18 mouse cellular contexts compared by ENCODE assay signal in the genomic region with DNA sequence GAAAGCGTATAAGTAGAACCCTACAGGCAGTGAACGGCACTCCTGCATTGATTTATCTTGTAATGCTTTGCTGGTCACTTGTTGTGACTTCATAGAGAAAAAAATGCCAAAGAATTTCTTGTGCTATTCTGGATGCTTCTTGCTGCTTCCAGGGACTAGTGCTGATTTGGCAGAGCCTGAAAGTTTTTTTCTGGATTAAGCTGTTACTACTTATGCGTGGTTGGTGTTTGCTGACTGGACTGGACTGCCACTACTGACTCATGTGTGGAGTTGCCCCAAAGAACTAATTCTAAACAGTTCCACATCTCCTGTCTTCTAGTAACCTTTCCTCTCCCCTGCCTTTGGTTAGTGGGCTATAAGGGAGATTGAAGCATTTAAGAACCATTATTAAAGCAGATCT. TPM values are rescaled to one million over a fixed set of nuclear protein-coding genes. Genes with fewer than 3 reads are reported as not detected.
"Had no signal": no experiment of that assay in that cellular context is flagged by ENCODE, and none has a peak within 500 bp of the region (broad histone marks: within the 10 kb centered on the region; RNA-seq: fewer than 3 reads in every experiment).

No protein-coding gene starts in this region.

- H3K4me2 ChIP-seq: neural tube, embryonic 13.5 days; neural tube, embryonic 15.5 days; stomach, embryonic 15.5 days had no signal

- DNase-seq: retina, postnatal 1 day; right cerebral cortex, adult 18-20 months; right cerebral cortex, postnatal 14 days; right cerebral cortex, postnatal 25 days; right cerebral cortex, postnatal 4 days; spleen, adult 18-20 months; thymus, adult 18-20 months; thymus, adult 2 months; thymus, postnatal 14 days; thymus, postnatal 25 days; thymus, postnatal 36 days; thymus, postnatal 4 days had no signal

- H3K36me3 ChIP-seq: neural tube, embryonic 13.5 days; neural tube, embryonic 15.5 days; stomach, embryonic 15.5 days had no signal

- H3K9ac ChIP-seq: neural tube, embryonic 13.5 days; neural tube, embryonic 15.5 days; stomach, embryonic 15.5 days had no signal

- H3K4me1 ChIP-seq: neural tube, embryonic 13.5 days; neural tube, embryonic 15.5 days; stomach, embryonic 15.5 days had no signal

- H3K4me3 ChIP-seq: neural tube, embryonic 13.5 days; neural tube, embryonic 15.5 days; stomach, embryonic 15.5 days had no signal

- H3K27ac ChIP-seq: neural tube, embryonic 13.5 days; neural tube, embryonic 15.5 days; stomach, embryonic 15.5 days; stomach, postnatal 0 days had no signal

- H3K9me3 ChIP-seq: neural tube, embryonic 13.5 days; neural tube, embryonic 15.5 days; stomach, embryonic 15.5 days had no signal

- H3K27me3 ChIP-seq: neural tube, embryonic 13.5 days; neural tube, embryonic 15.5 days; stomach, embryonic 15.5 days had no signal

RNA-seq across cellular contexts. Expression of a gene that starts 52.2 kb away (rescaled TPM):
- polyA plus RNA-seq: stomach, embryonic 14.5 days; testis, adult 2 months had no signal
